Mouse (Mus musculus): Measurements from ENCODE around the gene Msh5.
"Not testable (repeated sequence)": the region's sequence is repeated elsewhere in the genome, so short reads cannot be mapped to it uniquely, and the experiment has no call there.

Gene Msh5

DNA sequence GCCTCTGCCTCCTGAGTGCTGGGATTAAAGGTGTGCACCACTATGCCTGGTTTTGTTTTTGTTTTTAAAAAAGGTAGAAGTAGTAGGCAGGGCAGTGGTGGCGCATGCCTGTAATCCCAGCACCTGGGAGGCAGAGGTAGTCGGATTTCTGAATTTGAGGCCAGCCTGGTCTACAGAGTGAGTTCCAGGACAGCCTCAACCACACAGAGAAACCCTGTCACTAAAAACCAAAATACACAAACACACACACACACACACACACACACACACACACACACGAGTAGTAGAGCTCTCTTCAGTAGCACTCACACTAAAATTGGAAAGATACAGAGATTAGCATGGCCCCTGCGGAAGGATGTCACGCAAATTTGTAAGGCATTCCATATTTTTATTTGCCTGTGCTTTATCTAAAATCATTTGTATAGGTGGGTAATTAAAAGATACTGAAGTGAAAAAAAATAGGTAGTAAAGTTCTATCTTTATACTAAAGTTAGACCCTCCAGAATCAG is 2.4 kb upstream of the Msh5 start:
- DNase-seq (ENCODE audit: low read depth): no peak

DNA sequence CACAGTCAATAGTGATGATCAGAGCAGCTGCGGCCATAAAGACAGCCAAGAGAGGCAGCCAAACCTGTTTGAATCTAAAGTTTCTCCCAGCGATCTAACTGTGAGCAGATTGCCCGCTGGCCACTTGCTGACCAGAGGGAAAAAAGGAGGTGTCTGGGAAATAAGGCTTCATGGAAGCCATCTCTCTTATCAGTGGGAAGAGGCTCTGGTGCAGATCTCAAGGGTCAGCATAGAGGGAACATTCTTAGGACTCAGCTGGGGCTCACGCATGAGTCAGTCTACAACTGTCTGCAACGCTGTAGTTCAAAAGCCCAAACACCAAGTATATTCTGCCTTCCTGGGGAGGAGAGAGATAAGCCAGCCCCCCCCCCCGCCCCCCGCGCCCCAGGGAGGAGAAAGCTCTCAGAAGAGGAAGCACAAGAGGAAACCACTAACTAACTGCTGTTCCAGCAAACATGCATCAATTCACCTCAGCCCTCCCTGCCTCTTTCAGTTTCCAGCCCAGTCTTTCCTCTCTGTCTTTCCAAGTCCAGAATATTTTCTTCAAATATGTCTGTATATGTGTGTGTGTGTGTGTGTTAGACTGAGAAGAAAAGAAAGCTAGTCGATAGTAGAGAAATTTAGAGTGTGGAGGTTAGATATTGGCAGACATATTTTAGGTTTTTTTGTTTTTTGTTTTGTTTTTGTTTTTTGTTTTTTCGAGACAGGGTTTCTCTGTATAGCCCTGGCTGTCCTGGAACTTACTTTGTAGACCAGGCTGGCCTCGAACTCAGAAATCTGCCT is 1.8 kb upstream of the Msh5 start:
- no peak for DNase-seq (ENCODE audit: low read depth)

DNA sequence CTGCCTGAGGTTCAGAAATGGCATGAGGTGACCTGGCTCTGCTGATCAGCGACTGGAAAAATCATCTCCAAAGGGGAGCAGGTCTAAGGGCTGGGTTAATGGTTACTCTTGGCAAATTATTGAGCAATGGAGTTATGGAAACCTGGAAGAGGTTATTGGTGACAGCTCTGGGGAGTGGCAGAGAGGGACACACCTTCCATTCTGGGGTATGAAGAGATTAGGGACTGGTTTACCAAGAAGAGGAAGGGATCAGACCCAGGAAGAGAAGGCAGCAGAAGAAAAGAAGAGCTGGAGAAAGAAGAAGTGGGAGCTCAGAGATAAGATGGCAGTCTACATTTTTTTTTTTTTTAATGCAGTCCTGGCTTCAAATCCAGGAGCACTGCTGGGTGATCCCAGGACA is 1.1 kb upstream of the Msh5 start:
- no peak for DNase-seq (ENCODE audit: low read depth)

DNA sequence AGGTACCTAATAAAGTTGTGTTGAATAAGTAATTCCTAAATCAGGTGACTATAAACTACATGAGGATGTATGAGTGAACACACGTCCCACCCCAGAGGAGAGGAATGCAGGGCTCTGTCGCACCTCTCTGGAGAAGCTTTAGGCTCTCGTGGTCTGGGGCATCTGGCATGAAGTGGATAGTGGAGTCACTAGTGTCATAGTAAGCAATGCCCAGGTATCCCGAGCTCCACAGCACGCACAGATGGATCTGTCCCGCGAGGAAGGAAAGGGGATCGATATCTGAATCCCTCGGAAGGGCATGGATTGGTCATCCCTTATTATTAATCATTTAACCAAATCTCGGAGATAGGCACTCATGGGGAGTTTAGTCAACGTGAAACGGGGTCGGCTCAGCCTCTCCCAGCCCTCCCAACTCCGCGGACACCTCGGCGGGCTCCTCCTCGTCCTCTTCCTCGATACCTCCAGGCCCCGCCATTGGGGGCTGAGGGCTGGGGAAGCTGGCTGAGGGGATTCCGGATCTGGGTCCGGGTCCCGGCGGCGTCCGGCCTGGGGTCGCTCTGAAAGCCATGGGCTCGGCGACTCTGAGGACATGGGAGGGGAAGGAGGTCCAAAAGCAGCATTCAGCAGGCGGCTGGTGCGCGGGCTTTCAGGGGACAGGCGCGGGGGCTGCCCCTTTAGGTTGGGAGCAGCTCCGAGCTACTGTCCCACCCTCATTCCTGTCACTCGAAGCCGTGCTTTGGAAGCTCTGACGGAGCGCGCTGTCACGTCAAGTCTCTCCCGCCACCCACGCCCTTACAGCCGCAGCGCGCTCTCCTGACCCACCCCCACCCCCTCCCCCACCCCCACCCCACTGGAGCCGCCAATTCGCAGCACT is 501 bp downstream of the Msh5 start:
- no peak for DNase-seq (ENCODE audit: low read depth)

DNA sequence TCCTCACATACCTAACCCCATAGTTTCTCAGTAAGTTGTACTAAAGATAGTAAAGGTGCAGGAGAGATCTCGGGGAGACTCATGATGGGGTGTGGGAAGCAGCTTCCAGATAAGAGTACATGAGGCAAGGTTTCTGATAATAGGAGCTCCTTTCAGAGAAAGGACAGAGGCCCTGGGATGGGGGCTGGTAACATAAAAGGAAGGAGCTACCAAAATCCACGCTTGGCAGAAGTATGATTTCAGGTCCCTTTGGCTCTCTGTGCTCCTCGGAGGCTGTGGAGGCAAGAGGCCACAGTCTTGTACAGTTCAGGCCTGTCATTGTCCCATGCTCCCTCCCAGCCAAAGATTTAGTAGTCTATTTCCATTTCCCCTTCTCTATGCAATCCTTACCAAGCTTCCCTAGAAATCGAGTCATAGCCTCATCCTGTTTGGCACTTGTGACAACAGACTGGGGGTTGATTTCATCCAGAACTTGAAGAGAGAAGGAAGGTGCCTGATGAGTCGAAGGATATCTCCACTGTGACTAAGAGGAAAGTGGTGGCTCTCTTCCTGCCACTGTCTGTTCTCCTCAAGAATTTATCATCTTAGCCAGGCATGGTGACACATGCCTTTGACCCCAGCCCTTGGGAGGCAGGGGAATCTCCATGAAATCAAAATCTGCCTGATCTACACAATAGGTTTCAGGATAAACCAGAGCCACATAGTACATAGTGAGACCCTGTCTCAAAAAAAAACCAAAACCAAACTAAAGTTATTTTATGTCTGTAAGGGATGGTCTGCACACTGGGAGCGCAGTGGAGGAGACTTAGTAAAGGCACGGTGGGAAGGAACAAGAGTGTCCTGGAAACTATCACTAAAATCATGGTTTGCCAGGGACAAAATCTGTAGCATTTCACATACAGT is 1.4 kb downstream of the Msh5 start:
- DNase-seq (ENCODE audit: low read depth): no peak

DNA sequence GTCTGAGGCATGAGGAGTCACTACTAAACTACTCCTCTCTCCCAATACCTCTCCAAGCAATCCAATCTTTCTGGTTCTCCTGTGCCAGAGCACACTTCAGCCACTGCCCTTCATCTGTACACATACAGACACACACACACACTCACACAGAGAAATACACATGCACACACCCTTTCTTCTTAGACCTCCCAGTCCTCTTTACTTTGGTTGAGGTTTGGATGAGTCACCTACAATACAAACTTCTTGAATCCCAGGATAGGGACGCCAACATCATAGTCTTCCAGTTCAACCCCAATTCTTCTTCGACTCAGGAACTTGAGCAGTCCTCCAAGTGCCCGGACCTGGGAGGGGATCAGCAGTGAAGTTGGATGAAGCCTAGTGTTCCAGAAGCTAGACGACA is 2.8 kb downstream of the Msh5 start:
- no peak for DNase-seq (ENCODE audit: low read depth)

DNA sequence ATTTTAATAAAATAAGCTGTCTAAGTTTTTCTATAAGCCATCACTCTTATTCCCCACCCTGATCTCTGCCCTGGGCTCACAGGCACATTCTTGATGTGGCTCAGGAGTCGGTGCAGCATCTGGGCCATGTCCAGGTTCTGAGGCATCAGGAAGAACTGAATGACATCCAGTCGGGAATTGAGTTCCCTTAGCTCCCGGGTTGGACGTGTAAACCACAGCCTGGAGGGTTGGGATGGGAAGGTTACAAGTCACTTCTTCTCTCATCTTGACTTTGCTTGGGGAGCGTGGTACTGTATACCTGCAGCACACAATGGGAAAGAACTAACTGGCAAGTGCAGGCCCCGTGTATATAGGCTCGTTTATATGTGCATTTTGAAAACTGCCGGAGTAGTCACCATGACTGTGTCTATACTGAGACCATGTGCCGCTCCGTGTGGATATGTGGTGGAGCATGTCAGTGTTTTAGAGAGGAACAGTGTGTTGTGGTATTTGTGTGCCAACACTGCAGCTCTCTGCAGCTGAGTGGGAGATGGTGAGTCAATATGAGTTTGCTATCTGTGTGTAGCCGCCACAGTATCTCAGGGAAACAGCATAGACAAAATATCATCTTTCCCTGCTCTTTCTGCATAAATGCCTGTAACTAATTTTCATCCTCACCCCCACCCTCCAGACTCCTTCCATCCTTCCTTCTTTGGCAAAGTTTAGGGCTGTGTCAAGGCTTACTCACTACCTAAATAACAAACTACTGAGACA is 7.2 kb downstream of the Msh5 start:
- DNase-seq (ENCODE audit: low read depth): no peak

DNA sequence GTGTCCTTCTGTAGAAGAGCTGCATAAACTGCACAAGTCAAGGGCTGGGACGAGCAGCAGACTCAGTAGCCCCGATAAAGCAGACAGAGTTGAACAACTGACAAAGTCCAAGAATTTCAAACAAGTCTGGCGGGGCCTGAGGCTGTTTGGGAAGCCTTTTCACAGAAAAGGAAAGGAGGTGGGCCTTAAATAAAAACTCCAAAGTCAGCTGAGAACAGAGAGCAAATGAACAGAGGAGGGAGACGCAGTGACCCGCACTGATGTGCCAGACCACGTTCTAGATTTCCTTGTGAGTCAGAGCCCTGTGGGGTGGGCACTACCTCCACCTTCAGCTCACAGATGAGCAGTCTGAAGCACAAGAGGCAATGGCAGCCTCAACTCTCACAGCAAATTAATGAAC is 11.6 kb downstream of the Msh5 start:
- no peak for DNase-seq (ENCODE audit: low read depth)

DNA sequence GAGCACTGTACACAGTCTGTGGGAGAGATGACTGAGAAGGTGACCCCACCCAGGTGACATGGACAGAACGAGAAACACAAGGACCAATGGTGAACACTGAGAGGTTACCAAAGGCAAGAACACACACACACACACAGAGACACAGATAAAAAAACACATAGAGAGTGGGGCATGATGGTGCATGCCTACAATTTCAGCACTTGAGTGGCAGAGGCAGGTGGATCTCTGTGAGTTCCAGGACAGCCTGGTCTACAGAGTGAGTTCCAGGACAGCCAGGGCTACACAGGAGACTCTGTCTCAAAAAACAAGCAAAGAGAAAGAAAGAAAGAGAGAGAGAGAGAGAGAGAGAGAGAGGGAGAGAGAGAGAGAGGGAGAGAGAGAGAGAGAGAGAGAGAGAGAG is 12.8 kb downstream of the Msh5 start:
- DNase-seq (ENCODE audit: low read depth): not testable (repeated sequence)

DNA sequence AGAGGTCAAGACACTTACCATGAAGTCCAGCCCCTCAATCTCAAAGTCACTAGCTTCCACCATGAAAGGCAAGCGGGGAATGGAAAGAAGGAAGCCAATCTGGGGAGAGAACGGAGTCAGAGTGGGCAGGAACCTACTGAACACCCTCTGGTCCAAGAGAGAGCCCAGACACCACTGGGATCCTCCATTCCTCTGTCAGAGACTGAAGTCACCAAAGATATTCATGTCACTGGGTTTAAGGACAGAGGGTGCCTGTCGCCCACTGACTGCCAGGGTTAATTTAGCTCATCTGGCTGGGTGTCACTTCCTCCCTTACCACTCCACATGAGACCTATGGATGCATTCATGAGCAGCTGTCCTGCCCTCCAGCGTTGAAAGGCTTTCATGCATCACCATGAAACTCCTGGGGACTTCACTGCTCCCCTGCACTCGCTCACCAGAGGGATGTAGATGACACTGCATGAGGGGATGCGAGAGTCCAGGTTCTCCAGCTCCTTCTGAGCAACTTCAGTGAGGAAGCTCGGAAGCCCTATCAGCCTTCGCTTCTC is 14.1 kb downstream of the Msh5 start:
- no peak for DNase-seq (ENCODE audit: low read depth)

DNA sequence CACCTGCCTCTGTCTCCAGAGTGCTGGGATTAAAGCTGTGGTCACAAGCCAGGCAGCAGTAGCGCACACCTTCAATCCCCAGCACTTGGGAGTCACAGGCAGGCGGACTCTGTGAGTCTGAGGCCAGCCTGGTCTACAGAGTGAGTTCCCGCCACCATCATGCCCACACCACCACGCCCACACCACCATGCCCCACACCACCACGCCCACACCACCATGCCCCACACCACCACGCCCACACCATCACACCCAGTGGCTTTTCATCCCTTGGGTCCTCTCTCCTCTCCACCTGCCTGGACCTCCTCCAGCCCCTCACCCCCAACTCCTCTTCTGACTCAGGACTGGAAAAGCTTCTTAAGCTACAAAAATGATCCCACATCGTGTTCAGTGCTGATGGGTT is 14.7 kb downstream of the Msh5 start:
- DNase-seq (ENCODE audit: low read depth): no peak

DNA sequence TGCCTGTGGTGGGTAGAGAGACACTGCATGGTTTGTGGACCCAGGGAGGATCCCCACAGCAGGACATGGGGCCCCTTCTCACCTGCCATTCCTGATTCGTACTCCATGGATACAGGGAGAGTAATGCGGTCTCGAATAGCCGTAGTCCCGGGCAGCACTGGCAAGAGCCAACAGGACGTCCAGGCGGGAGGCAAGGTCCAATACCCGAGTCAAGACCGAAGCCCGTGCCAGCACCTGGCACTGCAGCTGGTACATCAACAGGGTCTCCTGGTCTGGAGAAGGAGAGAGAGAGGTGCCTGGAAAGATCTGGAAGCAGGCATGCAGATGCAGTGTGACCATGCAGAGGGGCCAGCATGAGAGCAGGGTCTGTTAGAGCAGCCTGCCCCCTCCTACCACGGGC is 15.3 kb downstream of the Msh5 start:
- no peak for DNase-seq (ENCODE audit: low read depth)

DNA sequence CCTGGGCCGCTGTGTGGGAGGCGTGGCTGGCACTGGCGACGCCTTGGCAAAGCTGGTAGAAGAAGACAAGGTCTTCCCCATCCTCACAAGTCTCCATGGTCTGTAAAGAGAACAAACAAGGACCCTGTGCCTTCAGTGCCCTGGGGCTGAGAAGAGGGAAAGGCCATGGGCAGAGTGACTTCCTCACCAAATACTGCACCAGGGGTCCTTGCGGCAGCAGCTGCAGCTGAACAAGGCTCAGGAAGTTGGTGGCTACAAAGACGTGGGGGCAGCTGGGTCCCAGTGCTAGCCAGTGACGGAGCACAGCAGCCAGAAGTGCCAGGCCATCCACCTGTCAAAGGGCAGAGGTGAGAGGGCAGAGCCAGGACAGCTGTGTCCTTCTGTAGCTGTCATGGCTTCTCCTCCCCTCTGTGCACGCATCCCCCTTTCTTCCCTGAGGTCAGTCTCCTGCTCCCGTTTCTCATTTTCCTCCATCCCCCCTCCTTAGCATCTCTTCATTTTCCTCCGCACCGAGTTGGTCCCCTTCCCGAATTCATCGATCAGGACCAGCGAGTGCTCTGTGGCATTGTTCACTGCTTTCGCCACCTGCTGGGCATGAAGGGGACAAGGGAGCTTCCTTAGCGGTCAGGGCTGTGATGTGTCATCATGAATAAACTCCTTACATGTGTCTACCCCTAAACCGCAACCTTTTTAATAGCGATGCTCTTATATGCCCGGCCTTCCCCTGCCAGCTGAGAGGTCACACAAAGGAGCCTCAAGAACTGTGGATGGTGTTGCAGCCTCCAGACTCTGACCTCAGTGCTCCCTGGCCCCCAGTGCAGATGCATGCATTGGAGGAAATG is 16.6 kb downstream of the Msh5 start:
- no peak for DNase-seq (ENCODE audit: low read depth)

DNA sequence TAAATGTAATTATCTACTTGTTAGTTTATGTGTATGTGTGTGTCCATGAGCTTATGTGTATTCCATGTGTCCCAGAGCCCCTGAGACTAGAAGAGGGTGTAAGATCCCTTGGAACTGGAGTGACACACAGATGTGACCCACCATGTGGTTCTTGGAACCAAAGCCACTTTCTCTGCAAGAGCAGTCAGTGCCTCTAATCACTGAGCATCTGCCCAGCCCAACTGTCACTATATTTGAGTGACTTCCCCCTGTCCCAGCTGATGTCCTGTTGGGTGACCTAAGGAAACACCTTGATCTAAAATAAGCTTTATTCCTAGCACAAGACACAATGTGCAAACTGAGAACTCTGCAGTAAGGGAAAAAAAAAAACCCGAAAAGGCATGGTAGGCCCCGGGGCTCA is 18.2 kb downstream of the Msh5 start:
- no peak for DNase-seq (ENCODE audit: low read depth)

DNA sequence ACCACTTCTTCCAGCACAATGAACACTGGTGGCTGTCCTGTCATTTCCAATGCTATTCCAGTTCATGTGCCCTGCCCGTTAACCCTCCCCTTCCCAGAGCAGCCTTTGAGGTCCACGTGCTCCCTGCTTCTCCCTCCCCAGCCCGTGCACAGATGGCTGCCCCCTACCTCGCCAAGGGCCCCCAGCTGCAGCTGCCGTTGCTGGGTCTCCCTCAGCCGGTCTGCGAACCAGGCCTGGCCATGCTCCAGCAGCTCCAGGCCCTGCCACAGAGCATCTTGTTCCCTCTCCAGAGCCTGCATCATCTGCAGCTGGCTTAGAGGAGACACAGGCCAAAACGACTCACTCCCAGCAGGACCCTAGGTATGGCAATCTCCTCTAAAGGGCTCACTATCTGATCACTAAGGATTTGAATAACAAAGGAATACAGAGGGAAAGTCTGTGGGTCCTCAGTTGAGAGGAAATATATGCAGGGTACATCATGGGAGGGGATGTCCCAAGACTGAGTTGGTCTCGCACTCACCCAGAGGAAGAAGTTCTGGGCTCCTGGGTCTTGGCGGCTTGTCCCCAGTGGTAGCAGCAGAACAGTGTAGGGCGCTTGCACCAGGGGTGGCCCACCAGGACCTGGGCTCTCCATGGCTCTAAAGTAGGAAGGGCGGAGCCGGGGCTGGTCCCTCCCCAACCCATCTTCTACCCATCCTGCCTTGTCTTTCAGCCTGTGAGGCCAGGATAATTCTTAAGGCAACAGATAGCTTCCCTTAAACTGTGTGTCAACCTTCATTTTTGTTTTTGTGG is 19.1 kb downstream of the Msh5 start, which contains the start of gene Sapcd1:
Sapcd1 (minus strand) TSS at position 740 of the 792 bp plus-strand sequence.
- DNase-seq (ENCODE audit: low read depth): no peak

DNA sequence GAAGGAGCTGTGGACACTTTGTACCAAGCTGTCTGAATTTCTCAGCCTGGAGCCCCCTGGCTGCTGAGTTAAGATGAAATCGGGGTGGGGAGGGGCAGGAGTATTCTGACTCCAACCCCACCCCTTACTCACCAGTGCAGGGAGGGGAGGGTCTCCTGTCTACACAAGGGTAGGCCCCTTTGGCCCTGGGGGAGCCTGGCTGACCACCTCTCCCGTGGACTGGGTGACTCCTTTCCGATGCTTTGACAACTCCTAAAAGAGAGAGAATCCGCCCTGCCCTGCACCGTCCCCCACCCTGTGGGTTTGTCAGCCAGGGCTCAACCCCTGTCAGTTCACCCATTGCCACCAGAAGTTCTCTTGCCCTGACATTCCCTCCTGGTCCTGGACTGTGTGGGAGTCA is 20.3 kb downstream of the Msh5 start:
- no peak for DNase-seq (ENCODE audit: low read depth)

DNA sequence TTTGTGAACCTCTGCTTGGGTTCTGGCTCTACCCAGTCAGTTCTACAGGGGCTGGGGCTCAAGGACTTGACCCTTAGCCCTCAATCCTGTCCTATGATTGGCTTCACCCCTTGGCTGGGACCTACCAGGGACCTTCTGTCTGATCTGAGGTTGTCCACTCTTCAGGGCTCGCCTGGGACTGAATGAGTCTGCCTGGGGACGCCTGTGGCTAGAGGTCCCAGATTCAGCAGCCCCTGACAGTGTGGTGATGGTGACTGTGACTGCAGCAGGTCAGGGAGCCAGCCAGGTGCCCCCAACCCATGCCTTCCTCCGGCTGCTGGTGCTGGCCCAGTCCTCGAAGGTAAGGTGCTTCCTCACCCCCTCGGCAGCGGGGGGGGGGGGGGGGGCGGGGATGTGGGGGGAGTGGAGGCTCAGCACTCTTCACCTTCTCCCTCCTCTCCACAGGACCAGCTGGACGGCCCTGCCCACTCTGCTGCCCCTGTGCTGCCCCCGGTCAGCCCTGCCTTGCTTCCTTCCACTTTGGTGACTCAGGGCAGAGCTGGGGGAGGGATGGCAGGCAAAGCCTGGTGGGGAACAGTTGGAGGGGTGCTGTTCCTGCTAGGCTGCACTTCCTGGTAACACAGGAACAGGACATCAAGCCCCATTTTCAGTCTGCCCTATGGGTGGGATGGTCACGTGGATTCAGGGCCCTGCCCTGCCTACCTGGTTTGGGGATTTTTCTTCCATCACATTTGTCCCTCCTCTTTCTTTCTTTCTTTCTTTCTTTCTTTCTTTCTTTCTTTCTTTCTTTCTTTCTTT is 21.7 kb downstream of the Msh5 start:
- DNase-seq (ENCODE audit: low read depth): no peak

DNA sequence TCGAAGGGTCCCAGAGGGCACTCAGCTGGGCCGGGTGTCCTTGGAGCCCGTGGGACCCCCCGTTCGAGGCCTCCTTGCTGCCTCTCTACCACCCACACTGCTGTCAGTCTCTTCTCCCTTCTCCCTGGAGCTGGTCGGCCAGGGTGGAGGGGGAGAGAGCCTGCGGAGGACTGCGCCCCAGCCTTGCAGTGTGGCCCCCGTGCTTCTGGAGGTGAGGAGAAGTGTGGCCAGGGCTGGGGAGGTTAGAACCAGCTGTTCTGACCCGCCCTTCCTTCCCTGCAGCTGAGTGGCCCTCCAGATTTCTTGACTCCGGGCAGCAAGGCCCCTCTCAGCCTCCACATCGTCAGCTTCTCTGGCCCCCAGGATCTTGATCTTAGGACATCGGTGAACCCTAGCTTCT is 22.3 kb downstream of the Msh5 start:
- no peak for DNase-seq (ENCODE audit: low read depth)

Measured in fibroblast of lung, adult 2 months (primary cell).